Mouse (Mus musculus): ENCODE measurements around the gene Ubc. TPM values are rescaled to one million over a fixed set of nuclear protein-coding genes. Genes with fewer than 3 reads are reported as not detected.
A peak's percentile ranks its signal among the peaks of the same experiment; 100 is the strongest.

Gene Ubc
- polyA plus RNA-seq, 1 experiment from 2014 or later: 1,103 TPM

- peak overlapping the region; percentile 42 for H3K27ac ChIP-seq (ENCODE audit: low read depth)
- no peak for DNase-seq
- peak overlapping the region; percentile 68 for H3K9ac ChIP-seq
- H3K4me3 ChIP-seq (ENCODE audit: low read depth, low read length): peak overlapping the region; percentile 76
- 36% methylated on average over 14 of the region's 14 CpGs for WGBS
- peaks cover 6% of the 10 kb centered on the region for H3K4me1 ChIP-seq (ENCODE audit: insufficient read depth)
- peak; percentile 22 for ATAC-seq (ENCODE audit: insufficient read depth)
- H3K4me2 ChIP-seq: peak overlapping the region; percentile 80
- H3K27me3 ChIP-seq (ENCODE audit: insufficient read depth, low read length): no peaks in the 10 kb centered on the region
- H3K9me3 ChIP-seq (ENCODE audit: low read depth, low read length): no peaks in the 10 kb centered on the region
- H3K36me3 ChIP-seq (ENCODE audit: insufficient read depth): no peaks in the 10 kb centered on the region
- no peak for TF ChIP-seq CTCF (IDR thresholded peaks at IDR 0.05; ENCODE audit: low read depth)
Measured at GRCm38 (mm10) chr5:125341459-125342090, 48.4 kb downstream of the Ubc start.

DNA sequence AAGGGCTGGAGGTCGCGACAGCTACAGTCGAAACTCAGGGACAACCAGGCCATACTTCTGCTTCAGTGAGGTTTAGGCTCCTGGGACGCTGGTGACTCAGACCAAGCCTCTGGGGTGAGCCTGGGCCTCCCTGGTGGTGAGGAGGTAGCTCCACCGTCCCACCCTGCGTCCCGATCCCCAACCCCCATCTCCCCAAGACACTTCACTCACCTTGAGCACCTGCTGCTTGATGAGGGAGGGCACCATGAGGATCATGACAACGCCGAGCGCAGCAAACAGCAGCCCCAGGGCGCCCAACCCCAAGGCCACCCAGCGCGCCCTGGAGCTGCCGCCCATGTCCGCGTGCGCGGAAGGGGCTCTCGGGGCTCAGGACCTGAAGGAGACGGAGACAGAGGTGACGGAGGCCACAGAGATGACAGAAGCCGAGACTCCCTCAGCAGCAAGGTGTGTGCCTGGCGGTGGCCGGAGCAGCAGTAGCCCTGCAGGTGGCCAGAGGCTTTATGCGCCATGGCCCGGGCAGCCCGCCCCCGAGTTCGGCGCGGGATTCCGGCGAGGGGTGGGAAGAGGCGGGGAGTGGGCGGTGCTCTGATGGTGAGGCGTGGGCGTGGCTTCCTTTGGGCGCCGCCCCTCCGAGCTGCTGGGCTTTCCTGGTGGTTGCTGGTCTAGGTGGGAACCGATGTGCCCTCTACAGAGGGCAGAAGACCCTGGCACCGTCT is 49.3 kb downstream of the Ubc start, which contains the start of gene Scarb1:
Scarb1 (minus strand) TSS at position 548 of the 716 bp plus-strand sequence.
- H3K4me3 ChIP-seq (ENCODE audit: low read depth, low read length): peak within 1 kb of the TSS; percentile 76
- peak within 1 kb of the TSS; percentile 80 for H3K4me2 ChIP-seq
- H3K9ac ChIP-seq: peak within 1 kb of the TSS; percentile 68
- peak; percentile 24; the same call in 1 of the 2 replicates for TF ChIP-seq CTCF (IDR thresholded peaks at IDR 0.05; ENCODE audit: low read depth)
- peak; percentile 88 for ATAC-seq (ENCODE audit: insufficient read depth)
- DNase-seq: peak; percentile 94
- under 1% methylated on average over 42 of the region's 42 CpGs for WGBS
- no peaks in the 10 kb centered on the region for H3K9me3 ChIP-seq (ENCODE audit: low read depth, low read length)
- H3K4me1 ChIP-seq (ENCODE audit: insufficient read depth): peaks cover 6% of the 10 kb centered on the region
- H3K27me3 ChIP-seq (ENCODE audit: insufficient read depth, low read length): no peaks in the 10 kb centered on the region
- peak within 1 kb of the TSS; percentile 48 for H3K27ac ChIP-seq (ENCODE audit: low read depth)
- no peaks in the 10 kb centered on the region for H3K36me3 ChIP-seq (ENCODE audit: insufficient read depth)

DNA sequence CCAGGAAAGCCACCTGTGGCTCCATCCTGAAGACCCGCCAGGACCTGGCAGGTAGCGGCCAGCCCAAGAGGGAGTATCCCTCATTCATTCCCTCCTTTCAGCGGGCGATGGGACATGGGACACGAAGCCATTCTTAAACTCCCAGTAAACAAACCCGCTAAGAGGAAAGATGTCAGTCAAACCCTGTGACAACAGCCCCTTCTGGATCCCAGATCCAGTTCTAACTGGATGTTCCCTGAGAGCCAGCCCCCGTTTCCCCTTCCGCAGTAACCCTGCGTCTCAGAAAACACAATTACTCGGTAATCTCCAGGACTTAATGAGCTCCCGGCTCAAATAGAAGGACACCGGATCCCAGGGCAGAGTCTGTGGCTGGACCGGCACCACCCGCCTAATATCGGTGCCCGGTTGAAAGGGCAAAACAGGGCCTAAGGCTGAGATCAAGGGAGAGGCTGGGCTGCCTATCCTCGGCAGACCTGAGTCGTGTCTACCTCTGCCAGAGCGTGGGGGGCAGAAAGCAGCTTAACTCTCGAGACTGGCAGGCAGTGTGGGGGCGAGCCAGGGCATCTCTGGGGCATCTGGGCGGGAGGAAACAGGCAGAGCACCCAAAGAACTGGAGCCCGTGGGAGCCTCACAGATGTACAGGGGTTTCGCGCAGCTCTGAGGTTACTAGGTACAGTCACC is 50.0 kb downstream of the Ubc start:
- H3K9ac ChIP-seq: peak overlapping the region; percentile 68
- peak overlapping the region; percentile 48; the same call in 1 of the 2 replicates for H3K27ac ChIP-seq (ENCODE audit: low read depth)
- peak; percentile 67 for DNase-seq
- WGBS: 5% methylated on average over 25 of the region's 25 CpGs
- peak overlapping the region; percentile 76 for H3K4me3 ChIP-seq (ENCODE audit: low read depth, low read length)
- no peaks in the 10 kb centered on the region for H3K27me3 ChIP-seq (ENCODE audit: insufficient read depth, low read length)
- peak overlapping the region; percentile 80 for H3K4me2 ChIP-seq
- ATAC-seq (ENCODE audit: insufficient read depth): no peak; the same call in 1 of the 2 replicates
- no peaks in the 10 kb centered on the region for H3K9me3 ChIP-seq (ENCODE audit: low read depth, low read length)
- TF ChIP-seq CTCF (IDR thresholded peaks at IDR 0.05; ENCODE audit: low read depth): no peak
- peaks cover 6% of the 10 kb centered on the region for H3K4me1 ChIP-seq (ENCODE audit: insufficient read depth)
- H3K36me3 ChIP-seq (ENCODE audit: insufficient read depth): no peaks in the 10 kb centered on the region

DNA sequence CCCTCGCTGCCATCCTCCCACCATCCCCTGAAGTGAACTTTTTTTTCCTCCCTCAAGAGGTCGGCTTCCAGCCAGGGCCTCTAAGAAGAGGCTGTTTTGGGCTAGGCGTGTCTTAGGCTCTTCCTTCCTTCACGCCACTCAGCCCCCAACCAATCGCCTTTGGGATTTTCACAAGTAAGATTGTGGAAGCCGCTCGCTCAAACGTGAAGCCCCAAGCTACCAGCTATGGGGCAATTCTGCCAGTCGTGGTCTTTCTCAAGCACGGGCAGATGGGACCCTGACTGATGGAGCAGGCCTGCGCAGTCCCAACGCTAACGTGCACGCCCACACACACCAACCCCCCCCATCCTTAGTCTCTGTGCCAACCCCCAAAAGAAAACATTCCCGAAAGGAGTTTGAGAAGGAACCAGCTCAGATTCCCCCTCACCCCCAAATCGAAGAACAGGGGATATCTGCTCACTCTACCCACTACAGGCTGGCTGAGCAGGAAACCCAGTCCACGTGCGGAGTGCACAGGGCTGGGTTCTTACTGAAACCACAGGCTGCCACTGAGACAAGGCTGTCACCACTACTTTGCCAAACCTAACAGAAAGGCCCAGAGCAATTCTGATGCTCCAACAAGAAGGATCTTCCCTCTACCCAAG is 50.8 kb downstream of the Ubc start:
- H3K9me3 ChIP-seq (ENCODE audit: low read depth, low read length): no peaks in the 10 kb centered on the region
- peak overlapping the region; percentile 48; the same call in 1 of the 2 replicates for H3K27ac ChIP-seq (ENCODE audit: low read depth)
- H3K4me1 ChIP-seq (ENCODE audit: insufficient read depth): peaks cover 6% of the 10 kb centered on the region
- no peak for TF ChIP-seq CTCF (IDR thresholded peaks at IDR 0.05; ENCODE audit: low read depth)
- DNase-seq (peak; percentile 88), ATAC-seq (ENCODE audit: insufficient read depth) (peak; percentile 26; the same call in 1 of the 2 replicates)
- H3K4me2 ChIP-seq: peak overlapping the region; percentile 80
- WGBS: 3% methylated on average over 18 of the region's 18 CpGs
- no peaks in the 10 kb centered on the region for H3K36me3 ChIP-seq (ENCODE audit: insufficient read depth)
- H3K9ac ChIP-seq: peak overlapping the region; percentile 68
- H3K4me3 ChIP-seq (ENCODE audit: low read depth, low read length): peak overlapping the region; percentile 76
- no peaks in the 10 kb centered on the region for H3K27me3 ChIP-seq (ENCODE audit: insufficient read depth, low read length)

DNA sequence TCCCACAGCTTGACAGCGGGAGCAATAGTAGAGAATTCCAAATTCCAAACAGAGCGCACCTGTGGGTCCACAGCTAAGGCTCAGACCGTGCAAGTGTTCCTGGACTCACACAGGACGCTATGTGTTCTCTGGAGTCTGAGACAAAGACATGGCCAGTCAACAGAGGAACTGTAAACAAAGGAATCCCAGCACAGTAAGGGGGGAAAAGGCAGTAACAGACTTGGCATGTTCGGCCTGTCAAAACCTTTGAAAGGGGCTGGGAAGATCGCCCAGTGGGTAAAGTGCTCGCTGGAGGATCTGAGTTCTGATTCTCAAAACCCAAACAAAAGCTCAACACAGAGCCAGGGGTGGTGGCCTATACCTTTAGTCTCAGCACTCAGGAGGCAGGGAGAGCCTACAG is 52.5 kb downstream of the Ubc start:
- DNase-seq (no peak), ATAC-seq (ENCODE audit: insufficient read depth) (no peak)
- no peak for TF ChIP-seq CTCF (IDR thresholded peaks at IDR 0.05; ENCODE audit: low read depth)
- Histone ChIP-seq H3K27me3 (ENCODE audit: insufficient read depth, low read length) (no peaks in the 10 kb centered on the region), H3K9ac (no peak overlapping the region), H3K36me3 (ENCODE audit: insufficient read depth) (no peaks in the 10 kb centered on the region), H3K4me3 (ENCODE audit: low read depth, low read length) (no peak overlapping the region), H3K4me1 (ENCODE audit: insufficient read depth) (peaks cover 6% of the 10 kb centered on the region), H3K9me3 (ENCODE audit: low read depth, low read length) (no peaks in the 10 kb centered on the region), H3K27ac (ENCODE audit: low read depth) (no peak overlapping the region), H3K4me2 (no peak overlapping the region)
- WGBS: 63% methylated on average over 7 of the region's 7 CpGs

GRCm38 (mm10) chr5:125337012-125337411 is 53.0 kb downstream of the Ubc start:
- H3K4me1 ChIP-seq (ENCODE audit: insufficient read depth): peaks cover 6% of the 10 kb centered on the region
- no peak overlapping the region for H3K4me2 ChIP-seq

More at GRCm38 (mm10) chr5:125337012-125337411, 53.0 kb downstream of the Ubc start:
- H3K27ac ChIP-seq (ENCODE audit: low read depth): no peak overlapping the region
- no peak for TF ChIP-seq CTCF (IDR thresholded peaks at IDR 0.05; ENCODE audit: low read depth)
- H3K4me3 ChIP-seq (ENCODE audit: low read depth, low read length): no peak overlapping the region
- ATAC-seq (ENCODE audit: insufficient read depth): no peak
- DNase-seq: no peak
- no peak overlapping the region for H3K9ac ChIP-seq
- no peaks in the 10 kb centered on the region for H3K9me3 ChIP-seq (ENCODE audit: low read depth, low read length)
- 38% methylated on average over 9 of the region's 9 CpGs for WGBS
- no peaks in the 10 kb centered on the region for H3K27me3 ChIP-seq (ENCODE audit: insufficient read depth, low read length)
- no peaks in the 10 kb centered on the region for H3K36me3 ChIP-seq (ENCODE audit: insufficient read depth)

Other genes with a start within 250 kb of the Ubc start
- 34.9 and 36.5 TPM in 2 replicates for gene Ncor2, start 211.0 kb downstream of the Ubc start, polyA plus RNA-seq (2014; fragmentation: Nextera tagmentation; extraction: Ambion mirVana)
- 51.4 and 58.0 TPM in 2 replicates for gene Scarb1, start 49.1 kb downstream of the Ubc start, polyA plus RNA-seq (2014; fragmentation: Nextera tagmentation; extraction: Ambion mirVana)
- gene Gm10382, start 880 bp downstream of the Ubc start, polyA plus RNA-seq (2014; fragmentation: Nextera tagmentation; extraction: Ambion mirVana): 0.45 and 0.46 TPM in 2 replicates
- 11.9 and 13.3 TPM in 2 replicates for gene Dhx37, start 43.9 kb upstream of the Ubc start, polyA plus RNA-seq (2014; fragmentation: Nextera tagmentation; extraction: Ambion mirVana)
- gene Bri3bp, start 51.4 kb upstream of the Ubc start, polyA plus RNA-seq (2014; fragmentation: Nextera tagmentation; extraction: Ambion mirVana): 37.6 and 37.9 TPM in 2 replicates
- gene Aacs, start 85.6 kb upstream of the Ubc start, polyA plus RNA-seq (2014; fragmentation: Nextera tagmentation; extraction: Ambion mirVana): 37.1 and 42.7 TPM in 2 replicates
- gene Tmem132b, start 141.6 kb upstream of the Ubc start, polyA plus RNA-seq (2014; fragmentation: Nextera tagmentation; extraction: Ambion mirVana): not detected in 2 replicates